Mouse (Mus musculus) heart, adult 8-10 months (tissue): Measurements from ENCODE around the gene Nectin2. TPM values are rescaled to one million over a fixed set of nuclear protein-coding genes. Genes with fewer than 3 reads are reported as not detected.
A peak's percentile ranks its signal among the peaks of the same experiment; 100 is the strongest.
"Not testable (repeated sequence)": the region's sequence is repeated elsewhere in the genome, so short reads cannot be mapped to it uniquely, and the experiment has no call there.

ENCODE experiments used
- DNase-seq: peaks from one replicate; pipeline ENCODE4 v3.0.0; 2022; ENCODE audit warnings: low spot score
- total RNA-seq, 4 experiments: library from RNA; stranded (reverse); gene quantifications; 2 replicates each; pipeline ENCODE4 v1.2.4; 2022

Nectin2 gene
- total RNA-seq = 10 to 100 TPM; 24.8 to 37.3 (median 34.9) TPM

GRCm38 (mm10) chr7:19750217-19751069 is at the start of gene Nectin2:
Nectin2 (minus strand) TSS chr7:19750483.
- DNase-seq = peak; percentile 93

GRCm38 (mm10) chr7:19796697-19797588 is 46.7 kb upstream of the Nectin2 start, which contains the start of gene Cblc:
Cblc (minus strand) TSS chr7:19796809.
- DNase-seq = peak; percentile 72

GRCm38 (mm10) chr7:19796254-19796653 is 46.0 kb upstream of the Nectin2 start:
- DNase-seq = no peak

GRCm38 (mm10) chr7:19795236-19795635 is 45.0 kb upstream of the Nectin2 start:
- DNase-seq = no peak

GRCm38 (mm10) chr7:19792701-19793630 is 42.7 kb upstream of the Nectin2 start:
- DNase-seq = no peak

GRCm38 (mm10) chr7:19791504-19791903 is 41.2 kb upstream of the Nectin2 start:
- not testable (repeated sequence) for DNase-seq

GRCm38 (mm10) chr7:19789904-19790347 is 39.6 kb upstream of the Nectin2 start:
- DNase-seq = peak; percentile 88

GRCm38 (mm10) chr7:19785874-19786458 is 35.7 kb upstream of the Nectin2 start:
- no peak for DNase-seq

- DNase-seq = no peak
These were observed 34.7 kb upstream of the Nectin2 start for GRCm38 (mm10) chr7:19784764-19785535.

- peak; percentile 86 for DNase-seq
These were observed 33.3 kb upstream of the Nectin2 start for GRCm38 (mm10) chr7:19783630-19784029.

GRCm38 (mm10) chr7:19782645-19783044 is 32.4 kb upstream of the Nectin2 start:
- no peak for DNase-seq

- no peak for DNase-seq
These were observed 31.5 kb upstream of the Nectin2 start for GRCm38 (mm10) chr7:19781741-19782140.

GRCm38 (mm10) chr7:19779903-19780302 is 29.6 kb upstream of the Nectin2 start:
- DNase-seq = no peak

- DNase-seq = no peak
These were observed 28.4 kb upstream of the Nectin2 start for GRCm38 (mm10) chr7:19778645-19779044.

- DNase-seq = peak; percentile 61
These were observed 26.9 kb upstream of the Nectin2 start for GRCm38 (mm10) chr7:19777049-19777723.

- no peak for DNase-seq
These were observed 21.4 kb upstream of the Nectin2 start for GRCm38 (mm10) chr7:19771682-19772081.

- DNase-seq = no peak
These were observed 20.7 kb upstream of the Nectin2 start, which contains the start of gene Bcam for GRCm38 (mm10) chr7:19770984-19771391. Bcam (minus strand) TSS chr7:19771016.

- peak; percentile 87 for DNase-seq
These were observed 20.1 kb upstream of the Nectin2 start for GRCm38 (mm10) chr7:19770375-19770754.
